Mouse (Mus musculus): ENCODE data around the gene Spag8. TPM values are rescaled to one million over a fixed set of nuclear protein-coding genes. Genes with fewer than 3 reads are reported as not detected.

The Spag8 gene
- total RNA-seq, 2 experiments from 2014 or later = 0.87 to 2.1 TPM

DNA sequence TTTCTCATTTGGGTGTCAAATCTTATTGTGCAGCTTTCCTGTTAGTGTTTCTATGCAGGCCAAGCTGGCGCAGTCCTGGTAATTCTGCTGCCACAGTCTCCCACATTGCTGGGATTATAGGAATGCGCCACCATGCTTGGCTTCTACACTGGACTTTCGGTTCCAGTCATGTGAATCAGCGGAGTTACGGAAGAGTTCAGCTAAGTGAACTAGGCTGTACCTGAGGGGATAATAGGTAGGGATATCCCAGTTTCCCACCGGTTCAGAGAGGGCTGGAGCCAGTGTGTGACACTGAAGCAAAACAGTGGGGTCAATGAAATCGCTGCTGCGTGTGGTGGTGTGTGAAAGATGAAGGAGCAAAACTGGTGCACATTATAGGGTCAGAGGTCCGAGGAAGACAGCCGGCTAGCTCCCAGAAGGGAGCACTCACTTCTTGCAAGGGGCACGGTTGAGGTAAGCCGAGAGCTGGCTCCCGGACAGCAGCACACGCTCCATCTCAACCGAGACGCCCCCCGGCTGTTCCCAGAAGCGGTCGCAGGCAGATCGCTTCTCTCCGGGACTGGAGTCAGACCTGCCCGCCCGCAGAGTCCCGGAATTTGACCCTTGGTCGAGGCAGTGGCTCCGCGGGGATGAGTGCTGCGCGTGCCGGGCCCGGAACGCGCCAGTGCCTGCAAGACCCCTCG, 2.4 kb upstream of the Spag8 start:
- DNase-seq (ENCODE audit: low spot score in 2 of 2) = no peak

DNA sequence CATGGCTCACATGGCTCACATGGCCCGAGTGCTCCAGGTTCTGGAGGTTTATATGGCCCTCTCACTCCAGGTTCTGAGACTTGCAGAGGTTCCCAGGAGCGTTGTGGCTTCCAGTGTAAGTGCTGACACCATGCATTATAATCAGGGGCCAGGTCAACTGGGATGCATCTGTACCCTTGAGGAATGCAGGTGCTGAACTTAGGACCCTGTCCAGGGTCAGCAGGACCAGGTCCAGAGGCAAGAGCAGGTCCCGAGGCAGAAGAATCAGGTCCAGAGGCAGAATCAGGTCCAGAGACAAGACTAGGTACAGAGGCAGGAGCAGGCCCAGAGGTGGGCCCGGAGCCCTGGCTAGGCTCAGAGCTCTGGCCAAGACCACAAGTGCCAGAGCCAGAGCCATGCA, 668 bp downstream of the Spag8 start:
- DNase-seq (ENCODE audit: low spot score in 2 of 2) = no peak

DNA sequence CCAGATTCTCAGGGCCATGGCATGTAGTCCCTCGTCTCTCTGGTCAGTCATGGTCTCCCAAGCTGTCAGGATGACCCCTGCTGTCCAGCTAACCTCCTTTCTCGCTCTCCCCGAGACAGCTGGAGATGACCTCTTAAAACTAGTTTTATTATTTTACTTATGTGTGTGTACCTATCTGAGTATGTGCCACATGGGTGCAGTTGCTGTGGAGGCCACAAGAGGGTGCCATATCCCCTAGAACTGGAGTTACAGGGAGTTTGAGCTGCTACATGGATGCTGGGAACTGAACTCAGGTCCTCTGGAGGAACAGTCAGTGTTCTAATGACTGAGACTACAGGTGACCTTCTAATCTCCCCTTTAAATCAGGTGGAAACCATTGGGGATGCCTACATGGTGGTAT, 3.6 kb downstream of the Spag8 start:
- no peak for DNase-seq (ENCODE audit: low spot score in 2 of 2)

DNA sequence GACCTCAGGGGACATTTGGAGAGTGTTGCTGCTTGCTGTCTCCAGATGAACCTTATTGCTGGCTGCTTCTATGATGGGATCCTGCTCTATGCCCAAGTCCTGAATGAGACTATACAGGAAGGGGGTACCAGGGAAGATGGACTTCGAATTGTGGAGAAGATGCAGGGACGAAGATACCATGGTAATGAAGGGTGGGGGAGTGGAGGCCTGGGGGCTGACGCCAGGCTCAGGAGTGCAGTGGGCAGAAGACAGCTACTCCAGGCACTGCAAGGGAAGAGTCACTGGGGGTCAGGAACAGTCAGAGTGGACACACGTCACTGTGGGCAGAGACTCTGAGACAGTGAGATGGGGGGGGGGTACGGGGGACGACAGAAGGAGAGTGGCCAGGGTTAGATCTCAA, 12.9 kb downstream of the Spag8 start:
- no peak for DNase-seq (ENCODE audit: low spot score in 2 of 2)

DNA sequence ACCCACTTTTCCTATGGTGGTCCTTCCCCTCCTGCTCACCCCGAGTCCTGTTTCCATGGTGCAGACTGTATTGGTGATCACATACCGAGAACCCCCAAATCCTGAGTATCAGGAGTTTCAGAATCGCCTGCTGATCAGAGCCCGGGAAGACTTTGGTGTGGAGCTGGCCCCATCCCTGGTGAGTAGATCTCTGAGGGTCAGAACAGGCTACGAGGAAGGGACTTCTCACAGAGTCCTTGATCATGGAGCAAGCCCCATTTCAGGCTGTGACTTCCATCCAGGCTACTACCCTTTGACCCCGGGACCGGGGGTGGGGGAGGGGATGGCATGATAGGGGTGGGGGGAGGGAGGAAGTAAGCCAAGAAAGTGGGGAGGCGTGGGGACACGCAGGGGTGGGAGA, 13.3 kb downstream of the Spag8 start:
- no peak for DNase-seq (ENCODE audit: low spot score in 2 of 2)

DNA sequence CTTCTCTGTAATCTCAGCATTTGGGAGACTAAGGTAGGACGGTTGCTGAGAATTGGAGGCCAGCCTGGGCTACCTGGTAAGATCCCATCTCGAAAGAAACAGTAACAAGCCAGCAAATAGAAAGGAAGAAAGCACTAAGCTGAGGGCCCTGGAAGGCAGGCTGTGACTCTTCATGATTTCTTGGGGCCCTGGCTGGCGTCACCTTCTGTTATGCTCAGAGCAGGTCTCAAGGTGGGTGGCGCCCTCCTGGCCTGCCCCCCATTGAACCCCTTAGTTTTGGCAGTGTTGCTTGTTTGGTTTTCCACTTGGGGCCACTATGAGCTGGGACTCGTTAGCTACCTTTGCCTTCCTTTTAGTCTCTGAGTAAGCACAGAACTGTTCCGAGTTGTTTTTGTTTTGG, 16.6 kb downstream of the Spag8 start:
- no peak for DNase-seq (ENCODE audit: low spot score in 2 of 2)

DNA sequence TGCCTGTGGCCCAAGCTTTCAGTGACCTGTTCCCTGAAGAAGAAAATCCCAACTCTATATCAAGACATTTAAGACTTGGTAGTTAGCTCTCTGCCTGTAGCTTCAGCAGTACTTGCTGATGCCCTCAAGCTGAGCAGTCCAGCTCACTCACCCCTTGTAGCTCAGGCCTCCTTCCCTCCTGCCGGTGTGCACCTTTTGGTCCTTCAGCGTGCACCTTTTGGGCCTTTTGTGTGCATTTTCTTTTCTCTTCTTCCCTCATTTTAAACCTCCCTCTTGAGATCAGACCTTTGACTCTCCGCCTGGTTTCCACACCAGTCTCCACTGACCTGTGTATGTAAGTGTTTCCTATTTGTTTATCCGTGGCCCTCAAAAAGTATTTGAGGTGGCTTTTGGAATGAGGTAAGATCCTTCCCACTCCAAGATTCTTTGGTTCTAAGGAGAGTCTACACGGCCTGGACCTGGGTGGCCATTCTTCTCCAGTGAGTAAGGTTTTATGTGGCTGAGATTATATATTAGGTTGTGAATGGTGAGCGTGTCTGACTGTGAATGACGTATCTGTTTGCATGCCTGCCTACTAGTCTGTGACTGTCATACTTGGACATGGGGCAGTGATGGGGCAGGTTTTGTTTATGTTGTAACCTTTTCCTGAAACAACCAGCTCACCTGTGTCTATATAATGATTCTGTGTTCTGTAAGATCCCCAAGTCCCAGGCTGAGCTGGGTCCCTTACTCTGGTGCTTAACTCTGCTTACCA, 18.6 kb downstream of the Spag8 start:
- DNase-seq (ENCODE audit: low spot score in 2 of 2) = no peak

DNA sequence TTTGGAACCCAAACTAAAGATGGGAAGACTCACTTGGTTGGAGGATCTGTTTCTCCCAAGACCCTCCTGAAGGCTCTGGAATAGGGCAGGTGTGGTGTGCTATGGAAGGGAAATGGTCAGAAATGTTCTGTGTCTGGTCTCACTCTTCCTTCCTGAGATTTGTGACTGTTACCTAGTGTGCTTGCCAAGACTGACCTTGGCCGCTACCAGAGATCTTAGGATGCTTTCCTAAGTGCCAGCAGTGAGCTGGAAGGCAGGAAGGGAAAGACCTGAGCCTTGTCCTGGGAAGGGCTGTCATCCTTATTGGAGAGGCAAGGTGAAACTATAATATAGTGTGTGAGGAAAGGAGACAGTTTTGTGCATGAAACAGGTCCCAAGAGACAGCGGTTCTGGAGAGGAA, 19.7 kb downstream of the Spag8 start:
- DNase-seq (ENCODE audit: low spot score in 2 of 2) = no peak

DNA sequence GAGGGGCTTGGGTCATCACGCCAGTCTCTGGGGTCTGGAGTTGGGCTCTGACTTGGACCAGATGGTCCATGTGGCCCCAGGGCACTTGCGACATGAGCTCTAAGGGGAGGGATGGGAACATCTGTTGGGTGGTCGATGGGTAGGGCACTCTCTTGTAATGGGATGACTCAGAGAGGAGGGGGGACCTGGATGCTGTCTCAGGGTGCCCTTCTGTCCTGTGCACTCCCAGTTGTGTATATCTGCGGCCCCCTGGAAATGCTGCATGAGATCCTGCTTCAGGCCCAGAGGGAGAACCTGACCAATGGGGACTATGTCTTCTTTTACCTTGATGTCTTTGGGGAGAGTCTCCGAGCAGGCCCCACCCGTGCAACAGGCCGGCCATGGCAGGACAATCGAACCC, 20.1 kb downstream of the Spag8 start:
- no peak for DNase-seq (ENCODE audit: low spot score in 2 of 2)

DNA sequence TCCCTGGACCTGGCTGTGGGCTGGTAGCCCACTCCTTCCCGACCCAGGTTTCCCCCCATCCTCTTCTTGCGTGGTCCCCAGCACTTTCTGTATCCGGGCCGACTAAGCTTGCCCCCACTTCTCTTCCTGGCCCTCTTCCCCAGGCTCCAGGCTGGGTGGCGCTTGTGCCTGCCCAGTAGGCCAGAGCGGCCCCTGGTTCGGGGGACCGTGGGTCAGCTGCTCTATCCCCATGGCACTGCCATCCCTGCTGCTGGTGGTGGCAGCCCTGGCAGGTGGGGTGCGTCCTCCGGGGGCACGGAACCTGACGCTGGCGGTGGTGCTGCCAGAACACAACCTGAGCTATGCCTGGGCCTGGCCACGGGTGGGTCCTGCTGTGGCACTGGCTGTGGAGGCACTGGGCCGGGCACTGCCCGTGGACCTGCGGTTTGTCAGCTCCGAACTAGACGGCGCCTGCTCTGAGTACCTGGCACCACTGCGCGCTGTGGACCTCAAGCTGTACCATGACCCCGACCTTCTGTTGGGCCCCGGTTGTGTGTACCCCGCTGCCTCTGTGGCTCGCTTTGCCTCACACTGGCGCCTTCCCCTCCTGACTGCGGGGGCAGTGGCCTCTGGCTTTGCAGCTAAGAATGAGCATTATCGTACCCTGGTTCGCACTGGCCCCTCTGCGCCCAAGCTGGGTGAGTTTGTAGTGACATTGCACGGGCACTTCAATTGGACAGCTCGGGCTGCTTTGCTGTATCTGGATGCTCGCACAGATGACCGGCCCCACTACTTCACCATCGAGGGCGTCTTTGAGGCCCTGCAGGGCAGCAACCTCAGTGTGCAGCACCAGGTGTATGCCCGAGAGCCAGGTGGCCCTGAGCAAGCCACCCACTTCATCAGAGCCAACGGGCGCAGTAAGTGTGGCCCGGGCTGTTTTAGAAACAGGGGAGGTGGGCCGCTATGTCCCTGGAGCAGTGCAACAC, 21.2 kb downstream of the Spag8 start:
- DNase-seq (ENCODE audit: low spot score in 2 of 2) = peak in 1 of 2 experiments; percentile 15

DNA sequence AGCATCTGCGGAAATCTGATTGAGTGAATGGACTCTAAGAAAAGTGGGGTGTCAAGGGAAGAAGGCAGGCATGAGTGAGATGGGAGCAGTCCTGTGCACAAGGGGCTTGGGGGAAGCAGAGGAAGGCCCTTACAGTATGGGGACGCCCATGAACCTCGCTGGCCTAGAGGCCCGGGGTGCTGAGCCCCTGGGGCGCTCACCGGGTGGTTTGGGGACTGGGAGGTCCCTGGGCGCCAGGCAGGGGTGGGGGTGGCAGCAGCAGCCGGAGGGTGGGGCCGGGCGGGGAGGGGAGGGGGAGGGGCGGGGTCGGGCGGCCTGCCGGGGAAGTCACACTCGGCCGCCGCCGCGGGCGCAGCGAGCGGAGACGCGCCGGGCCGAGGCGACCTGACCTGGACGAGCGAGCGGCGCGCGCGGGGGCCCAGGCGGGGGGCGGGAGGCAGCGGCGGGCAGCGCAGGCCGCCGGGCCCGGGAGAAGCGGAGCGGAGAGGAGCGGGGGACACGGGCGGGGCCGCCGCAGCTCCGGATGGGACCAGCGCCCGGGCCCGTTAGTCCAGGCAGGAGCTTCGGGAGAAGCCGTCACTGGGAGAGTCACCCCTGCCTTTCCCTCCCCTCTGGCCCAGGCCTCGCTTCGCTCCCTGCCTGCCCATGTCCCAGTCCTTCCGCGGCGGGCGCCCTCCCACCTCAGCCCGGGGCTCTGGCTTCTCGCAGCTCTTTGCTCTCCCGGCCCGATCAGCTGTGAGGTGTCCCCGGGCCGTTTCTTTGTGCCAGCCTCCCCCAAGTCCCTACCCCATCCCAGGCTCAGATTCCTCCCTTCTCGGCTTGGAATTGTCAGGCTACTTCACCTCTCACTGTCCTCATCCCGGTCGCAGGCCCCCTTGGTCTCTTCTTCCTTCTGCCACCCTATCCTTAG, 22.1 kb downstream of the Spag8 start, which contains the start of gene Npr2:
Npr2 (plus strand) TSS at position 890 of the 910 bp plus-strand sequence.
- peak; percentile 31 to 36 for DNase-seq (ENCODE audit: low spot score in 2 of 2)

DNA sequence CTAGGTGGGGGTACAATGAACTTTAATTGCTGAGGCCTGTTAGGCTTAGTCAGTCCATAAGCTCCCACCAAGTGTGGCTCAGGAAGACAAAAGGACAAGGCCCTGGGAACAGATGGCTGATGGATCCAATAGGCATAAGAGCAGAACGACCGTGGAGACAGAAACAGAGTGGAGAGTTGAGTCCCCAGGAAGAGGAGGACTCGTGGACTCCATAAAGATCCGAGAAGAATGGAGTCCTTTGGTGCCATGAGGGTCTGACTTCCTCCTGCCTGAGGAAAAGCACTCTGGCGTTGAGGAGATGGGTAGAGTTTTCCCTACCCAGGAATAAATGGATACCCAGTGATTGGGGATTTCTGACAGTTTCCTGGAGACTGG, 22.7 kb downstream of the Spag8 start:
- no peak for DNase-seq (ENCODE audit: low spot score in 2 of 2)

DNA sequence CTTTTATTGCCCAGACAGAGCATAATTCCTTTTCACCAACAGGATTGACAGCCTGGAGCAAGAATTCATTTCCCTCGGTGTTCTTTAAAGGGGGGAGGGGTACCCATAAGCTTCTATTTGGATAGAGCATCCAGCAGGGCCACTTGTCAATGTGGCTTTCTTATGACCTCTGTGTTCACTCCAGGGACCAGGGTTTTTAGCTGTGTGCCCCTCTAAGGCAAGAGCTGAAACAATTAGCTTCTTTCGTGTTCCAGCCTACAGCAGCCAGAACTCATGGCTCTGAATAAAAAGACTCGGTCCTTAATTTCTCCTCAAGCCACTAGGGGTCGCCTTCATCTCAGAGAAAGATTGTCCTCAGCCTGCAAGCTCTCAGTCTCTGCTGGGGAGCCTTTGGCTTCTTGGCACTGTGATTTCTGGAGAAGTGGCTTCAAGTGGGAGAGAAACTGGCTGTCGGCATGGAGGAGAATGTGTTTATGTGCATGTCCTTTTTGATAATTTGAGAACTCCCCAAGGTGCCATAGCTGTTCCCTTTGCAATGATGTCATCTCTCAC, 23.3 kb downstream of the Spag8 start:
- peak; percentile 86 to 87 for DNase-seq (ENCODE audit: low spot score in 2 of 2)

DNA sequence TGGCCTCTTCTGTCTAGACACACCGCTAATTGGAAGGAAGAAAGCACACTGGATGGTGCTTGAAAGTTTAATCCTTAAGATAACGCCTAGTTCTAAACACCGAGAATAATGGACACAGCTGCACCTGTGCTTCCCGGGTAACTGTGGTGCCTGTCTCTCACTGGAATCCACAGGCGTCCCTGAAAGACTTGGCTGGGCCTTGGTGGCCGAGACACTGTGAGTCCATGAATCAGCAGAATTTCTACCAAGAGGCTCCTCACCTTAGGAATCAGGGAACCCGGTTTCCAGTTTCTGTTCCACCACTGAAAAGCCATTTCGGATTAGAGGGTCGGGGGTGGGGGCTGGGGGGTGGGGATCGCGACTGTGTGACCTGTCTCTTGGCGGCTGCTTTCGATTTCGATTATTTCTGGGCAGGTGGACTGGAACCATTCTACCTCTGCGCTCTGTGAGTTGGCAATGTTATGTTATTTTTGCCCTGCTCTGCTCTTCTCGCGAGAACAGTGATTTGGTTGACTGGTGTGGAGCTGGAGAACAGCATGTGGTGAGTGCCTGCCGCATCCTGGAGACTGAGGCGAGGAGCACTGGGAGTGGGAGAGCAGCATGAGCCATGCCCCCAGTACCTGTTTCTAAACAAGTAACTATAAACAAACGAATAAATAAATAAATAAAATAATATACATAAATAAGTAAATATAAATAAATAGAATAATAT, 24.1 kb downstream of the Spag8 start:
- DNase-seq (ENCODE audit: low spot score in 2 of 2) = no peak

DNA sequence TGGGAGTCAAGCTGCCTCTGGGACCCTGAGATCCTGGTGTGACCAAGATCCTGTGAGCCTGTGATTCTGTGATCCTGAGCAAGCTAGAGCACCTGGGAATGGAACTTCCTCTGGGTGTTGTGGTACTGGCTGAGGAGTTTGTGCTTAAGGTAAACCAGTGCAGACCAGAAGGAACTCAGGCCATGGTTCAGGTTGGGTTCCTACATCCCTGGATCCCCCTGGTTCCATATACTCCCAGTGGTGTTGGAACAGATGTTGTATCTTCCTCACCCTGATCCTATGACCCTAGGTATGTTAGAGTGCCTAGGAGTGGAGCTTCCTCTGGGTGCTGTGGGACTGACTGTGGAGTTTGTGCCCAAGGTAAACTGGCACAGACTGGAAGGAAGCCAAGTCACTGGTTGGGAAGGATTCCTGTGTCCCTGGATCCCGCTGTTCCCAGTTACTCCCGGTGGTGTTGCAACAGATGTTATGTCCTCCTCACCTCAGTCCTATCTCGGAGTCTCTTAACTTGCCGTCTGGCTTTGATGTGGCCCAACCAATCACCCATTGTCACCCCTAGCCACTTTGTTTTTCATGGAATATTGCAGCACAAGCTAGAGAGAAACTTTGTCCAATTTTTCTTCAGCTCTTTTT, 33.1 kb downstream of the Spag8 start:
- DNase-seq (ENCODE audit: low spot score in 2 of 2) = no peak

DNA sequence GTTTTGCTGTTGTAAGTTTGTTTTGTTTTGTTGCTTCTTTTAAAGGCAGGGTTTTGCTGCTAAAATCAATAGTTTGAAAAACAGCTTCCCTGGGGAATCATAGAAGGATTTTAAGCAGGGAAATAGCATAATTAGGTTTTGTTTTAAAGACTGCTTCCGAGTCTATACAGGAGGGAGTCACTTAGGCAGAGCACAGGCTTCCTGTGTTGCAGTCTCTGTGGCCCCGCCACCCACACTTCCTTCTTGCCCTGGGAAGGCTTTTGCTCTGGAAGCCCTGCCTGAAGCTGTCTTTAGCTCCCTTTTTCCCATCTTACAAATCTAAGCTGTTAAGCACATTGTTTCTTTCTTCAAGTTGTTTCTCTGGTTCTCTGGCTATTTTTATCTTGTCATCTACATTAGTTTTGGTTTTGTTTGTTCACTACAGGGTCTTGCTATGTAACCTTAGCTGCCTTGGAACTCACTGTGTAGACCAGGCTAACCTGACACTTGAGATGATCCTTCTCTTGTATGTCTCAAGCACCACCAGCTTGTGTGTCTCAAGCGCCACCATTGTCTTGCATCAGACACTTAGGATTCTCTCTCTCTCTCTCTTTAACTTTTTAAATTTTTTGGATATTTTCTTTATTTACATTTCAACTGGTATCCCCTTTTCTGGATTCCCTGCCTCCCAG, 40.2 kb downstream of the Spag8 start:
- DNase-seq (ENCODE audit: low spot score in 2 of 2) = no peak

DNA sequence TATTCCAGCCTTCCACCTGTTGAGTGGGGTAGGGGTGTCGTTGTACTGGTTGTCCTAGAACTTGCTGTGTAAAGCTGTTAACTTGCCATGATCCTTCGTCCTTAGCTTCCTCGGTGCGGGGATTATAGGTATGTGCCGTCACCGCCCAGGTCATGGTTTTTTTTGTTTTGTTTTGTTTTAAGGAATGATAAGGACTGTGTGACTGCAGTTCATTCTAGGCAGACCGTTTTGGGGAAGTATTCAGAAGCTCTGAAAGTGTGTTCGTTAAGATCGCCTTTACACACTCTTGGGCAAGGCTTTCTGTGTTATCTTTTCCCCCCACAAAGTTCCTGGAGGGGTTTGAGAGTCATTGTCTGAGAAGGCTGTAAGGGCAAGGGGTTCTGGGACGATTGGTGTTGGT, 40.9 kb downstream of the Spag8 start:
- no peak for DNase-seq (ENCODE audit: low spot score in 2 of 2)
